Mouse (Mus musculus): ENCODE data around the gene Llcfc1. TPM values are rescaled to one million over a fixed set of nuclear protein-coding genes. Genes with fewer than 3 reads are reported as not detected.

Llcfc1 gene
- polyA plus RNA-seq, 1 experiment, result not detected

GRCm38 (mm10) chr6:41685596-41685995, 1.4 kb downstream of the Llcfc1 start:
- Histone ChIP-seq H3K4me2 (ENCODE audit: low read depth) (no peak overlapping the region), H3K79me2 (ENCODE audit: control insufficient read depth, insufficient read depth) (no peaks in the 10 kb centered on the region), H3K27me3 (ENCODE audit: control insufficient read depth, insufficient read depth, insufficient read length) (no peaks in the 10 kb centered on the region), H3K4me3 (no peak overlapping the region), H3ac (ENCODE audit: control insufficient read depth, insufficient read length) (no peak overlapping the region), H3K36me3 (ENCODE audit: control insufficient read depth, insufficient read depth) (no peaks in the 10 kb centered on the region)
- no peak for TF ChIP-seq MYOG (IDR thresholded peaks at IDR 0.05; ENCODE audit: control insufficient read depth in 1 of 3, insufficient read depth in 1 of 3, insufficient read length in 2 of 3, low read depth in 2 of 3)
- no peak for TF ChIP-seq CEBPB (IDR thresholded peaks at IDR 0.05; ENCODE audit: insufficient read depth, poor library complexity, severe bottlenecking)

- Histone ChIP-seq H3K27me3 (ENCODE audit: control insufficient read depth, insufficient read depth, insufficient read length) (no peaks in the 10 kb centered on the region), H3K36me3 (ENCODE audit: control insufficient read depth, insufficient read depth) (no peaks in the 10 kb centered on the region), H3K79me2 (ENCODE audit: control insufficient read depth, insufficient read depth) (no peaks in the 10 kb centered on the region), H3K4me2 (ENCODE audit: low read depth) (no peak overlapping the region), H3K4me3 (no peak overlapping the region), H3ac (ENCODE audit: control insufficient read depth, insufficient read length) (no peak overlapping the region)
- TF ChIP-seq MYOG (IDR thresholded peaks at IDR 0.05; ENCODE audit: control insufficient read depth in 1 of 3, insufficient read depth in 1 of 3, insufficient read length in 2 of 3, low read depth in 2 of 3) (no peak), POLR2AphosphoS2 (IDR thresholded peaks at IDR 0.05; ENCODE audit: insufficient read length, low read depth) (no peak), E2F4 (IDR thresholded peaks at IDR 0.05; ENCODE audit: insufficient read depth) (no peak), MYOD1 (IDR thresholded peaks at IDR 0.05; ENCODE audit: control insufficient read depth in 1 of 3, insufficient read length in 2 of 3, low read depth in 2 of 3) (no peak), USF1 (IDR thresholded peaks at IDR 0.05; ENCODE audit: low read depth) (no peak), POLR2A (IDR thresholded peaks at IDR 0.05; ENCODE audit: insufficient read length, low read depth) (no peak), TCF12 (IDR thresholded peaks at IDR 0.05; ENCODE audit: insufficient read depth, poor library complexity, severe bottlenecking) (no peak), SRF (IDR thresholded peaks at IDR 0.05; ENCODE audit: control insufficient read depth, insufficient read length, low read depth) (no peak), REST (IDR thresholded peaks at IDR 0.05; ENCODE audit: insufficient read depth, insufficient read length) (no peak), TCF3 (IDR thresholded peaks at IDR 0.05; ENCODE audit: insufficient read length, low read depth) (no peak), MAX (IDR thresholded peaks at IDR 0.05; ENCODE audit: low read depth) (no peak), CEBPB (IDR thresholded peaks at IDR 0.05; ENCODE audit: insufficient read depth, poor library complexity, severe bottlenecking) (no peak)
These were observed 8.0 kb downstream of the Llcfc1 start for GRCm38 (mm10) chr6:41692200-41692599.

GRCm38 (mm10) chr6:41694407-41694806, 10.2 kb downstream of the Llcfc1 start:
- no peak overlapping the region for H3K4me3 ChIP-seq
- no peak for TF ChIP-seq TCF3 (IDR thresholded peaks at IDR 0.05; ENCODE audit: insufficient read length, low read depth)
- no peak for TF ChIP-seq SRF (IDR thresholded peaks at IDR 0.05; ENCODE audit: control insufficient read depth, insufficient read length, low read depth)
- no peak for TF ChIP-seq MYOG (IDR thresholded peaks at IDR 0.05; ENCODE audit: control insufficient read depth in 1 of 3, insufficient read depth in 1 of 3, insufficient read length in 2 of 3, low read depth in 2 of 3)
- TF ChIP-seq E2F4 (IDR thresholded peaks at IDR 0.05; ENCODE audit: insufficient read depth), result no peak
- no peak for TF ChIP-seq USF1 (IDR thresholded peaks at IDR 0.05; ENCODE audit: low read depth)
- TF ChIP-seq MYOD1 (IDR thresholded peaks at IDR 0.05; ENCODE audit: control insufficient read depth in 1 of 3, insufficient read length in 2 of 3, low read depth in 2 of 3), result no peak
- no peak for TF ChIP-seq POLR2AphosphoS2 (IDR thresholded peaks at IDR 0.05; ENCODE audit: insufficient read length, low read depth)
- TF ChIP-seq CEBPB (IDR thresholded peaks at IDR 0.05; ENCODE audit: insufficient read depth, poor library complexity, severe bottlenecking), result no peak
- no peak for TF ChIP-seq MAX (IDR thresholded peaks at IDR 0.05; ENCODE audit: low read depth)
- TF ChIP-seq TCF12 (IDR thresholded peaks at IDR 0.05; ENCODE audit: insufficient read depth, poor library complexity, severe bottlenecking), result no peak
- no peak for TF ChIP-seq REST (IDR thresholded peaks at IDR 0.05; ENCODE audit: insufficient read depth, insufficient read length)
- TF ChIP-seq POLR2A (IDR thresholded peaks at IDR 0.05; ENCODE audit: insufficient read length, low read depth), result no peak

GRCm38 (mm10) chr6:41701245-41701644, 17.0 kb downstream of the Llcfc1 start:
- Histone ChIP-seq H3K36me3 (ENCODE audit: control insufficient read depth, insufficient read depth) (no peaks in the 10 kb centered on the region), H3K4me2 (ENCODE audit: low read depth) (no peak overlapping the region), H3K27me3 (ENCODE audit: control insufficient read depth, insufficient read depth, insufficient read length) (no peaks in the 10 kb centered on the region), H3K4me3 (no peak overlapping the region), H3ac (ENCODE audit: control insufficient read depth, insufficient read length) (no peak overlapping the region), H3K79me2 (ENCODE audit: control insufficient read depth, insufficient read depth) (no peaks in the 10 kb centered on the region)
- TF ChIP-seq TCF12 (IDR thresholded peaks at IDR 0.05; ENCODE audit: insufficient read depth, poor library complexity, severe bottlenecking), result no peak
- TF ChIP-seq E2F4 (IDR thresholded peaks at IDR 0.05; ENCODE audit: insufficient read depth), result no peak
- TF ChIP-seq MYOD1 (IDR thresholded peaks at IDR 0.05; ENCODE audit: control insufficient read depth in 1 of 3, insufficient read length in 2 of 3, low read depth in 2 of 3), result no peak
- no peak for TF ChIP-seq MYOG (IDR thresholded peaks at IDR 0.05; ENCODE audit: control insufficient read depth in 1 of 3, insufficient read depth in 1 of 3, insufficient read length in 2 of 3, low read depth in 2 of 3)
- no peak for TF ChIP-seq POLR2AphosphoS2 (IDR thresholded peaks at IDR 0.05; ENCODE audit: insufficient read length, low read depth)
- no peak for TF ChIP-seq POLR2A (IDR thresholded peaks at IDR 0.05; ENCODE audit: insufficient read length, low read depth)
- TF ChIP-seq MAX (IDR thresholded peaks at IDR 0.05; ENCODE audit: low read depth), result no peak
- TF ChIP-seq TCF3 (IDR thresholded peaks at IDR 0.05; ENCODE audit: insufficient read length, low read depth), result no peak
- TF ChIP-seq SRF (IDR thresholded peaks at IDR 0.05; ENCODE audit: control insufficient read depth, insufficient read length, low read depth), result no peak
- no peak for TF ChIP-seq USF1 (IDR thresholded peaks at IDR 0.05; ENCODE audit: low read depth)
- no peak for TF ChIP-seq REST (IDR thresholded peaks at IDR 0.05; ENCODE audit: insufficient read depth, insufficient read length)
- no peak for TF ChIP-seq CEBPB (IDR thresholded peaks at IDR 0.05; ENCODE audit: insufficient read depth, poor library complexity, severe bottlenecking)

More at GRCm38 (mm10) chr6:41694407-41694806, 10.2 kb downstream of the Llcfc1 start:
- Histone ChIP-seq H3K79me2 (ENCODE audit: control insufficient read depth, insufficient read depth) (no peaks in the 10 kb centered on the region), H3ac (ENCODE audit: control insufficient read depth, insufficient read length) (no peak overlapping the region), H3K36me3 (ENCODE audit: control insufficient read depth, insufficient read depth) (no peaks in the 10 kb centered on the region), H3K27me3 (ENCODE audit: control insufficient read depth, insufficient read depth, insufficient read length) (no peaks in the 10 kb centered on the region), H3K4me2 (ENCODE audit: low read depth) (no peak overlapping the region)

- H3K4me2 ChIP-seq (ENCODE audit: low read depth), result no peak overlapping the region
- no peak overlapping the region for H3ac ChIP-seq (ENCODE audit: control insufficient read depth, insufficient read length)
- H3K79me2 ChIP-seq (ENCODE audit: control insufficient read depth, insufficient read depth), result no peaks in the 10 kb centered on the region
- TF ChIP-seq MYOG (IDR thresholded peaks at IDR 0.05; ENCODE audit: control insufficient read depth in 1 of 3, insufficient read depth in 1 of 3, insufficient read length in 2 of 3, low read depth in 2 of 3) (no peak), POLR2A (IDR thresholded peaks at IDR 0.05; ENCODE audit: insufficient read length, low read depth) (no peak), E2F4 (IDR thresholded peaks at IDR 0.05; ENCODE audit: insufficient read depth) (no peak), USF1 (IDR thresholded peaks at IDR 0.05; ENCODE audit: low read depth) (no peak), REST (IDR thresholded peaks at IDR 0.05; ENCODE audit: insufficient read depth, insufficient read length) (no peak), POLR2AphosphoS2 (IDR thresholded peaks at IDR 0.05; ENCODE audit: insufficient read length, low read depth) (no peak), MAX (IDR thresholded peaks at IDR 0.05; ENCODE audit: low read depth) (no peak)
- H3K4me3 ChIP-seq, result no peak overlapping the region
- no peaks in the 10 kb centered on the region for H3K36me3 ChIP-seq (ENCODE audit: control insufficient read depth, insufficient read depth)
- H3K27me3 ChIP-seq (ENCODE audit: control insufficient read depth, insufficient read depth, insufficient read length), result no peaks in the 10 kb centered on the region
These were observed 18.7 kb downstream of the Llcfc1 start for GRCm38 (mm10) chr6:41702928-41703327.

Data from myocyte (in vitro differentiated cells).